Mouse (Mus musculus) adrenal gland, postnatal 14 days (tissue): ENCODE data around the gene Il1rl2. TPM values are rescaled to one million over a fixed set of nuclear protein-coding genes. Genes with fewer than 3 reads are reported as not detected.

Source experiments
- DNase-seq: peaks from one replicate; pipeline ENCODE4 v3.0.0; 2021; ENCODE audit warnings: mixed read lengths
- total RNA-seq: library from RNA; stranded (reverse); gene quantifications from 2 replicates; pipeline ENCODE4 v1.2.3, GENCODE M21; 2021

Il1rl2 gene
- total RNA-seq, 1 experiment from 2014 or later, result 3.6 TPM

DNA sequence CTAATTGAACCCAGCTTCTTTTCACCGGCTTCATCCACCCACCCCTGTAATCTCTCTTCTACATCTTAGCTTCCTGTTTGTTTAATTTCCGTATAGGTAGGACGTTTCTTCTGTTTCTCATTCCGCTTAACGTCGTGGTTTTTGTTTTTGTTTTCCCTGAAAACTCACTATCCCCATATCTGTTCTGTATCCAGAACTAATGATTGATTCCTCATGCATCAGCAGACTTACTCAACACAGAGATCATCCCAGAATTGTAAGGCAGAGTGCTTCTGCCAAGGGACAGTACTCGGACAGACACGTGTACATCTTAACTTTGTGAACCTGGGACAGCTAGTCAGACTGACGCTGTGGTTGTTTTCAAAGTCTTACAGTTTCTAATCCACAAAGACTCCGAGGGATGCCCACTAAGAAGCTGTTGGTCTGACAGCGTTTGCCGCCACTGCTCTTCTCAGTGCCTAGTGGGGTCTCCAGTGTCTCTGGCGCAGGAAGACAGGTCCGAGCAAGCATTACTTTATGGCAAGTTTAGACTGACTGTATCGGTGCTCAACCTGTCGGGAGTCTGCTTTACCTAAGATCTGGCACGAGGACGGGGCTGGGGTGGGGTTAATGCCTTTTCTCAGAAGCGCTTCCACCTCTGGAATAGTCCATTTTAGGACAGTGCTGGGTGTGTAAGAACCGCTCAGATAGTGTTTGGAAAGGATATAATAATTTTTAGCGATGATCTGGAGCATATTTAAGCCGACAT is 719 bp downstream of the Il1rl2 start:
- no peak for DNase-seq

DNA sequence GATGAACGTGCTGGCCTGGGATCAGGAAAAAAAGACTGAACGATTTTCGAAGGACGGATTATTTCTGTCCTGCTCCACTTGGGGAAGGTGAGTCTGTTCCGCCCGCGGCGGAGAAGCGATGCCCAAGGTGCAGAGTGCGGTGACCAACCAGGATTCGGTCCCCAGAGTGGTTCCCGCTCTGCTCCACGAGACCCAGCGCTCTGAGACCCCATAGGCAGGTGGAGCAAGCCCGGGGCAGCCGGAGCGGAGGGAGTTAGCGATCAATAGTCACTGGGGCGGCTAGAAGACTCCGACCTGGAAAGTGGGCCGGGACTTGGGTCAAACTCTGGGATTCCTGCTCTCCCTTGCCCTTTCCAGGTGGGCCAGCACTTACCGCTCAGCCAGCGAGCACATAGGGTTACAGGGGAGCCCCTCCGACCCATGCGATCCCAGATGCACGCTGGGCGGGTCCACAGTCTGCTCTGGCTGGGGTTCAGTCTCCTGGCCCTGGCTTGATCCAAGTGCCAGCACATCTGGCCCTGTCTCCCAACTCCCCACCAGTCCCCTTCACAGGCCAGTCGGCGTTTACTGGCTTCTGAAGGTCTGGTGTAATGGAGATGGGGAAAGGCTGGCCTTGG is 1.4 kb downstream of the Il1rl2 start:
- DNase-seq, result peak; percentile 10

DNA sequence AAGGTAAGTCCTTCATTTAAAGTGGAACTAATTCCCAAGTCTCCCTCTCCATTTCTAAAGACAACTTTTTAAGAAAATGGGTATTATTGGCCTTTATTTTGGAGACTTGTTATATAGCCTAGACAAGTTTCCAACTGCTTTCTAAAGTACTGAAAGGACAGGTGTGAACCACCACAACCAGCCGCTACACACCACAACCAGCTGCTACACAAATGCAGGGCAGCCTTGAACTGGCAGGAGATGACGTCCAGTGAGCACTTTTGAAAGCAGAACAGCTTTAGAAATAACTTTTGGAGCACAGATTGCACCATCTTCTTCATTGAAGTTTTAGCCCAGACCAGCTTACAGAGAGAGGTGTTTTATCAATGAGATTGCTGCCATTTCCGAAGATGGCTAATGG is 3.2 kb downstream of the Il1rl2 start:
- DNase-seq, result no peak

DNA sequence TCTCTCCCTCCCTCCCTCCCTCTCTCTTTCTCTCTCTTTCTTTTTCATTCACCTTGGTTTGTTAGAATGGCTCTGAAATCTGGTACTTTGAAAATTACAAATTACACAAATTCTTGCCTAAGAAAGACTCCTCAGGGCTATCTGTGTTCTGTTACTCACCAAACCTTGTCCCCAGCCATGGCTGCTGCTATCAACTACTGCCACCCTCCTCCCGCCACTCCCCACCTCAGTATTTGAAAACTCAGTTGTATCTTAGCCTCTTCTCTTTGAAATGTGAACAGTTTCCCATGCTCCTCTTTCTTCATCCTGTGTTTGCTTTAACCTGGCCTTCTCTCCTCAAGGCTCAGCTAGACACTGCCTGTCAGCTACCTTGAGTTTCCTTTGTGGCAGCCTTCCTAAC is 5.1 kb downstream of the Il1rl2 start:
- no peak for DNase-seq

DNA sequence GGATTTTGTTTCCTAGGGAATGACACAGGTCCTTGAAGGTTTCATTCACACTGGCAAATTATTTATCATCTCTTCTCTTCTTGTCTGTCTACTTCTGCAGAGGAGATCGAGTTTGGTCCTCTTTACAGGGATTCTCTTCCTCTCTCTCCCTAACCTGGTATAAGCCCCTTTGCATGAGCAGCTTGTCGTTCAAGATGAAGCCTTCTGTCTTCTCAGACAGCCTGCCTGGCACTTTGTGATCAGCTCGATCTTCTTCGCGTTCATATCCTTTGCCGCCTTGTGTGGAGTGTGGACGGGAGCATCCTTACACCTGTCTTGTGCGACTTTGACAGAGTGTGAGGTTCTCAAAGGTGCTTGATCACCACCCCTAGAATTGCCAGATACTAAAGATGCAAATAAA is 5.8 kb downstream of the Il1rl2 start:
- DNase-seq, result no peak

DNA sequence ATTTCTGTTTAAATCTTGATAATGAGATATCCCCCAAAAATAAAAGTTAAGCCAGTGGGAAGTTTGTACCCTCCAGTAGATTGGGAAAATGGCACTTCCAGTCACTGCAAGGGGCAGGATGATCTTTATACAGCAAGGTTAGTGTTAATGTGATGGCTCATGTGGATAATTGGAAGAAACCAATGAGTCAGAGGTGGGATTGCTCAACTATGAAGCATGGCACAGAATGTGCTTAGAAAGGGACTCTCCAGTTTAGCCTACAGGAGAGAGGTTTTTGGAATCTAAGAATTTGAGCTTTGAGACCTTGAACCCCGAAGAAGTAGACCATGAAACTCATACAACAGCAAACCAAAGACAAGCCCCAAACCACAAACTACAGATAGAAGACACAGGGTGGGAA is 14.9 kb downstream of the Il1rl2 start:
- no peak for DNase-seq

DNA sequence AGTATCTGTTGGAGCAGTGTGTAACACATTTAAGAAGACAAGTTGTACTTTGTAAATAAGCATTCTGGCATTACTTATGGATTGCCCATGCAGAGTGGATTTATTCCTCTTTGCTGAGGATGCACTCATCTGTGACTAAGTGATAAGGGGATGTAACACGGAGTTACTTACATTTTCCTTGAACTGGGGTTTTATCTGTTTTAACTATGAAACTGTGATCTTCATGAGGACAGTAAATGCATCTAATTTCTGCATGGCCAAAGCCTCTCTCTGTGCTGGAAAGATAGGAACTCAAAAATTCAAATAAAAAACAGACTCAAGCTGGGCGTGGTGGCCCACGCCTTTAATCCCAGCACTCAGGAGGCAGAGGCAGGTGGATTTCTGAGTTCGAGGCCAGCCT is 15.7 kb downstream of the Il1rl2 start:
- DNase-seq, result no peak

DNA sequence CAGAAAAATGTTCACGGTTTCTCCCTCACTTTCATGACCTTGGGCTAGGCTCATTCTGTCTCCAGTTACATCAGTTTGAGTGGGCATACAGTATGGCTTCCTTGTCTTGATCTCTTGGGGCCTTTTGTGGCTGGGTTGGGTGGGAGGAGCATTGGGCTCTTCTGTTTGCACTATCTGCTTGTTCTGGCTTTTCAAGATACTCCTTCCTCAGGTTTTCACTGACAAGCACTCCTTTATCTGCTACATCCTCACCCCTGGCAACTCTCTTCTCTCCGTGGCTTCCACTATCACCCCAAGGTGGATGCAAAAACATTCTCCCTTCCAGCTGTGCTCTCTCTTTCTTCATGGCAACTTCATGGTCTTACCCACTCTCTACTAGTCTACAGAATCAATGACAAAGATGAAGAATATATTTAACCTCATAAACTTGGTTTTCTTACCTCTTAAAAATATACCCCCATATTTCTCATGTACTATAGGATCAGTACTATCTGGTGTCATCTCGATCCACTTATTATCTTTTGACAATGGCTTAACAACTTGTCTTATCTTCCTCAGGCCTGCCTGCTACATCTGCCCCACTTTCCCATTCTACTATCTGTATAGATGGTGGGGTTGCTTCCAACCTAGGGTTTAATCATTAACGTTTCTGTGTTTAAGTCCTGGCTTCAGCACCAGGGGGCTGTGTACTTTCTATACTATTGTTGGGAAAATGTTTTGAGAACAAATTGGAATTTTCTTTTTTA is 27.9 kb downstream of the Il1rl2 start:
- no peak for DNase-seq

DNA sequence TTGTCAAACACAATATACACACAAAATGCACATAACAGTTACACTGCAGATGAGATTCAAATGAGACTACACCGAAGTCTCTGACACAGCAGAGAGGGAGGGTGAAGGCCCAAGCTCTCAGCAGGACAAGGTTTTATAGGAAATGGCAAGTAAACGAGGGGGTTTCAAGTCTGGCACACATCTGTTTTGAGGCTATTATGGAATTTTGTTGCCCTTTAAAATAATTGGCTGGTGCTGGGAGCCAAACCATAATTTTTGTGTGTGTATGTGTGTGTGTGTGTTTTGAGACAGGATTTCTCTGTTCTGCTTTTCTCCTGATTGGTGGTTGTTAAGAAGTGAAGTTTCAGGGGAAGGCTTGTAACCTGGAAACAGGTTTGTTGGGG is 28.5 kb downstream of the Il1rl2 start:
- no peak for DNase-seq

DNA sequence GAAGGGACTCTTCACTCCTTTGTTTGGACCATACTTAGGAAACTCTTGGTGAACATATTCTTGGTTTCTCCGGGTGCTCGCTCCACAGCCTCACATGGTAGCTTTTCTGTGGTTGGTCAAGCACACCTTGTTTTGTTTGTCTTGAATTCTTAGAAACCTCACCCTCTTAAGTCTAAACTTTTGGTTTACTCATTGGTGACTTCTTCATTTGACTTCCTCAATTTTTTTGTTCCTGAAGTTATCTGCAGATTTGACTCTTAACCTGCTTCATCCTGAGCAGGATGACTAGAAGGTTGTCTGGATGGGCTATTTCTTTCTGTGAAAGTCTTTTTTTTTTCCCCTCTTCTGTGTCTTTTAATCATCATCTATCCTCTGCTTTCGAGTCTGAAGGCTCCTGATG is 30.3 kb downstream of the Il1rl2 start:
- DNase-seq, result no peak

DNA sequence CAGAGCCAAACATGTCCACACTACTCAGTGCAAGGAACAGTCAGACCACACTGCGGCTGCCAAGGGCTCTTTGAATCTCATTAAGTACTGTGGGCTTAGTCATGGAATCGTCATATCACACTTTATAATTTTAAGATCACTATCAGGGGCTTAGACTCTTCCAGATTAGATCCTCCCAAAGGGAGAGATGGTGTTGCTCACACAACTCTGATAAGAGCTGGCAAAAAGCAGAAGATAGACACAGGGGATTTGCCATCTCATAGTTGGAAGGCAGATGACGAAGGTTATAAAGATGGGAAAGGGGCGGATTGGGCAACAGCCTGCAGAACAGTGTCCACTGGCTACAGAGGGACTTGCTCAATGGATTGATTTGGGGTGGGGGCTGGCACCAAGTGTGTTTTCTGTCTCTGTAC is 31.0 kb downstream of the Il1rl2 start:
- no peak for DNase-seq

DNA sequence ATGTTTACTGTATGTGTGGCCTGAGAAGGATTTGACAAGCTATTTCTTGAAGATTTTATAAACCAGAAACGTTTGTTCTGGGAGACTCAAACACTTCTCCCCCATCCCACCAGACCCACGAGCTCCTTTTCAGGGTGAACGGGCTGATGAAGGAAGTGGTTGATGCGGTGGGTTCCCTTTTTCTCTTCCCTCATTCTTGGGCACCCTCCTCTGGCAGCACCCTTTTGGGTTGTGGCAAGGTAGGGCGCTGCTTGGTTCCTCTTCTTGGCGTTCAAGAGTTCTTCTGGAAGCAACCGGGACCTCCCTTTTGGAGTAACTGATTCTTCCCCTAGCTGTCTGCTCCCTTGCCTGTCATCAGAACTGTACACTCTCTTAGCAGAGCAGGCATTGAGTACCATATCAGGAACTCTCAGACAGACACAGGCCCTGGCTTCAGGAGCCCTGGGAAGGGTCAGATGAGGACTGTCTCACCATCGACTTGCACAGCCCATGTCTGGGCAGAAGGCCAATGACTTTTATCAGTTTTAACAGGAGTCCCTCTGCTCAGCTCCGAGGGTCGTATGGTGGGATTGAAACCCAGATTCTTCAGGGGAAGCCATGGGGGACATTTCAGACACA is 31.6 kb downstream of the Il1rl2 start:
- DNase-seq, result no peak

DNA sequence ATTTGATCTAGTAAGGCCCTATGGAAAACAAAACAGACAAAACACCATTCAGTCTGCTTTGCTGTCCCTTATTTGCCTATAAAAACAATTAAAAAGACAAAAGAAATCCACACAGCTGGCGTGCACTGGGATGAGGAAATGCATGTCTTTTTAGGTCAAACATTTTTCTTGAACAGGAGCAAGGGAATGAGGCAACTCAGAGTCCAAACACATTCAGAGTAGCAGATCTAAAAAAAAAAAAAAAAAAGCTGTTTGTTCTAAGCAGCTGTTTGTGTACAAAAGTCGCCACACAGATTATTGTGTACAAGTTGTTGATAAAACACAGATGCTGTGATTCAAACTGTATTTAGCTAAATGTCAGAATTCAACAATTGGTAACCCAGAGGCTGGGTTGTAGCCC is 33.5 kb downstream of the Il1rl2 start:
- no peak for DNase-seq

DNA sequence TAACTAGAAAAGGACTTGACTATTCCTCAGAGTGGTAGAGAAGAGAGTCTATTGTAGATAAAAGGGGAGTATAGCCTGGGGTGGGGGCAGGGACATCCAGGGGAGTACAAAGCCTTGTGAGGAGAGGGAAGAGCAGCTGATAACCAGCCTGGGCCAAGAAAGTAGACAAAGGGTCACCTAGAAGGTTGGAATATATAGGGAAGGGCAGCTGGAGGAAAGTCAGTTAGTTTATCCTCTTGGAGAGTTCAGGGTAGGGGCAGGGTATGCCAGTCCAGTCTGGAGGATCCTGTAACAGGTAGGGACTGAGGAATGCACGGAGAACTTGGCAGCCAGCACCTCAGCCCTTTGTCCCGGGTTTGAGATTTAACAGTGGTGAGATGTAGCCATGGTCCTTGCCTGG is 33.9 kb downstream of the Il1rl2 start:
- no peak for DNase-seq

DNA sequence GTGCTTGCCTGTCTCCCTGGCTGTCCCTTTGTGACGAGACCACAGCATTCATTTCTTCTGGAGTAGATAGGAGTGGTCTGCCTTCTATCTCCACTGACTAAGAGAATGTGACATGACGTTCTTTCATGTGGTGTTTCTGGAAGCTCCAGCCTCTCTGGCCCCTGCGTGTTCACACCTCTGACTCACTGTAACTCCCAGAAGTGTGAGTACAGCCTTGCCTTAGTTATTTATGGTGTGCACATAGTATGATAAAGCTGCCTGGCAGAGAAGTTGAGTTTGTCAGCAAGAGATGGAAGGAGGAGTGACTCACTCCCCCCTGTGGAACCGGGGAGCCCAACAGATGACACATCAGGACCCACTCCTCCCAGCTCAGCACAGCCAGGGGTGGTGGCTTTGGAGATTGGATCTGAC is 34.4 kb downstream of the Il1rl2 start:
- DNase-seq, result peak; percentile 38

DNA sequence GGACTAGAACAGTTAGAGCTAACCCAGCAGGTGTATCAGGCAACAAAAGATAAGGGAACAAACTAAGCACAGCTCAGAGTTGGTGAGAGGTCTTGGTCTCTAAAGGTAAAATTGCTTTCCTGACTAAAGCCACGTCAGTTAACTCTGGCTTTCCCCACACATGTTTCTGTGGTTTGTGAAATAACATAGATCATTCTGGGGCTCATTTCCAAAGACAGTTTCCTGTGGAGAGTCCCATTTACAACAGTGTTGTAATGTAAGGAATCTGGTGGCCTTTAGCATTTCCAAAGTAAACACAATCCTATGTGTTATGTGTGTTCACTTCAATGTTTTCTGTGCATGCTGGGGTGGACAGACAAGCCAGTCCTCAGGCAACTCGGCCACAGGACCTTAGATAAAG is 35.3 kb downstream of the Il1rl2 start:
- DNase-seq, result no peak

DNA sequence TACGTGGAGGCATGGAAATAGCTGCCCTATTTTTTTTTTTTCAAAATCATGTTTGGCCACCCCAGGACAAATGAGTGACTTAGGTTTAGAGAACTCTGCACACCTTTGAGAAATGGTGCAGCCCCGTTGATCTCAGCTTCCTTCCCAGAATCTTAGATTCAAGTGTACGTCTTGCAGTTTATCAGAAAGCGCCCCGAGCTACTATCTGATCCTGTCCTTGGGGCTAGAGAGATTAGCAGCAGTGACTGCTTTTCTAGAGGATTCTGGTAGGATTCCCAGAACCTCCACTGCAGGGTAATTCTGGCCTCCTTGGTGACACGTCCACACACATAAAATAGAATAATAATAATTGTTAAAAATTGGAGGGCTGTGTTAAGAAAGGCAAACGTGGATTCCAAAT is 36.6 kb downstream of the Il1rl2 start:
- no peak for DNase-seq

DNA sequence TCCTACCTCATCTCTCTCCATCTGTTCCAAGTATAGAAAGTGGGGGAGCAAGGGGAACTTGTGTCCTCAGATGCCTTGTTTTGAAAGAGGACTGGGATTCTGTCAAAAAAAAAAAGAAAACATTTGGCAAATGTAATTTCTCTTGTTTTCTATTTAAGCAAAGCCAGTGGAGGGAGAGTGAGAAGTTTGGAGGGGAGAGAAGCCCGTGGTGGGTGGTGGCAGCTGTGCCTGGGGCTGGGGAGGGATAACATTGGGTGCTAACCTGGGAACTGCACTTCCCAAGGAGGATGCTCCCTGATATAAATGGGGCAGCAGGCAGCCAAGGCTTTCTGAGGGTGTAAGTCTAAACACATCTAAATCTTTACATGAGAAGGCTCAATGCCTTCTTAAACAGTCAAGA is 37.2 kb downstream of the Il1rl2 start:
- no peak for DNase-seq

DNA sequence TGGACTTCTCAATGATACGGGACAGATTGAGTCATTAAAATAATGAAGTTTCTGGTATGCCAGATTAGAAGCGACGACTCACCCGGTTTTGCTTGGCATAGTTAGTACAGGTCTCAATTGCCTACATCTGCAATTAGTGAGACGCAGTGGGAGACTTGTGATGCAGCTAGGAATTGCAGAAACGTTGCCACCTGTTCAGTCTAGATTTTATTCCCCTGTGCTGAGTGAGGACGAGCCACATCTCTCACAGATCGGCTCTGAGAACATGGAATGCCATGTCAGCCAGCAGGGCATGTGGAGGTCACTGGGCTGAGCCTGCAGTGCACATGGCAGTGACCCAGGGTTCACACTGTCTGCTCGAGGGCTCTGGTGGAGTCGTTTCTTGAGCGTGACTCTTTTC is 38.4 kb downstream of the Il1rl2 start:
- no peak for DNase-seq

DNA sequence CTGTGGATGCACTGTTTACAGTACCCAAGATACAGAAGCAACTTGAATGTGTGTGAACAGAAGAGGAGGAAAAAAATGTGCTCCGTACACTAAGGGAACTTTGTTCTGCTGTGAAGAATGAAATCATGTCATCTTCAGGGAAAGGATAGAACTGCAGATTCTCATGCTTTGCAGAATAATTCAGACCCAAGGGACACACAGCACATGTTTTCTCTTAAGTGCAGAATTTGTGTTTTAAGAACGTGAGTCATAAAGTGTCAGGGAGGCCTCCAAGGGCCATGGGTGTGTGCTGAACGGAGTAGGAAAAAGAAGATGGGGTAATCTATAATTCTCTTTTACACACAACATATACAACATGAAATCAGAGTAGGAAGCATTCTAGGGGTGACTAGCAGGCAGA is 48.5 kb downstream of the Il1rl2 start:
- DNase-seq, result no peak

DNA sequence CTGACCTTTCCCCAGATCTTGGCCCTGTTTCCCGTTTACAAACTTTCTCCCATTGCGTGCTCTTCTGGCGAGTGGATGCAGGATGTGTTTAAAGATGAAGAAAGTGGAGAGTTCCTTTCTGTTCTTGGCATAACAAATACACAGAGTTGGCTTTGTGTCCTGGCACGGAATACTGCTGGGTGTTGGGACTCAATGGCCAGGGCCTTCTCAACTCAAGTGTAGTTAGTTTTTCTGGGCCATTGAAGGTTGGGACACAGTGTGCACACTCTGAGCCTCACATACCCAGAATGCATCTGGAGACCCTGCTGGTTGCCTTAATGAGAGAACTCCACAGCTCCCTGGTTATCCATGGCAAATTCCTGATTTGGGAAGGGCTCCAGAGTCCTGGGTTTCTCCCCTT is 50.7 kb downstream of the Il1rl2 start:
- peak; percentile 49 for DNase-seq

DNA sequence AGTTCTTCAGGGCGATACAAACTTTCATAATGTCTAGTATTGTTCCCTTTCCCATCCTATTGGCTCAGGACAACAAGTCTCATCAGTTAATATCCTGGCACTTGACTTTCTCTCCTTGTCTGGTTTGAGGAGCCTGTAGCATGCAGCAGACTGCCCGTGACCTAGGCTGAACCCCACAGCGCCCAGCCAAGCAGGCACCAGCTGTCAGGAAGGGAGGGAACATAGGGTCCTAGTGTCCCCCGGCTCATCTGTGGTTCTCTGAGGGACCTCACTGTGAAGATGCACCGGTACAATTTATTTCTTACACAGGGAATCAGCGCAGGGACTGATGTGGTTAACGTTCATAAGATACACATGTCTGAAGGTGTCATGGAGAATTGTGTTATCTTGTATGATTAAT is 52.3 kb downstream of the Il1rl2 start:
- DNase-seq, result peak; percentile 11

DNA sequence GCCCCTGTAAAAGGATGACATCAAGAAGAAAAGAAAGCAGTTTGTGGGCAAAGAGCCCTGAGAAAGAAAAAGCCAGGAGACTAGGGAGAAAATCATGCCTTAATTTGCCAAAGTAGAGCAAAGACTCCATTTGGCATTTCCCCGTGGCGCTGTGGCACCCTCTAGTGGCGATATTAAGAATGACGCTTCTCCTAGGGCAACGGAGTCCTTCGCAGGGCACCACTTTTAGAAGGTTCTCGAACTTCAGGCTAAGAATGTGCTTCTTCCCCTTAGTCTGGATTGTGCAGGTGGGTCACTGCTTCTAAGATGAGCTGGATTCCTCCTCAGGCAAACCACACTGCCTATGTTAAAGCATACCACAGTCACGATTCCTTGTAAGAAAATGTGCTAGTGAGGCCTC is 54.4 kb downstream of the Il1rl2 start:
- DNase-seq, result peak; percentile 75
